Mouse (Mus musculus): ENCODE results near the gene Mettl21a. TPM values are rescaled to one million over a fixed set of nuclear protein-coding genes. Genes with fewer than 3 reads are reported as not detected.
A peak's percentile ranks its signal among the peaks of the same experiment; 100 is the strongest.

Mettl21a gene
- polyA plus RNA-seq, 1 experiment from 2014 or later, result 21.5 TPM

- Histone ChIP-seq H3K4me3 (ENCODE audit: low read length) (no peak overlapping the region), H3K27ac (ENCODE audit: low read length) (no peak overlapping the region), H3K36me3 (ENCODE audit: insufficient read depth, low read length) (no peaks in the 10 kb centered on the region), H3K4me1 (ENCODE audit: insufficient read depth, low read length) (no peaks in the 10 kb centered on the region), H3K9me3 (ENCODE audit: low read length) (no peaks in the 10 kb centered on the region), H3K27me3 (ENCODE audit: insufficient read depth, low read length) (no peaks in the 10 kb centered on the region), H3K4me2 (replicated peaks; ENCODE audit: low read depth, low read length) (no peak overlapping the region), H3K9ac (replicated peaks; ENCODE audit: low read length) (no peak overlapping the region)
- 87% methylated on average over 6 of the region's 6 CpGs for WGBS
- no peak for ATAC-seq (ENCODE audit: low FRiP score, low TSS enrichment)
Measured at GRCm38 (mm10) chr1:64639279-64639678, 22.2 kb upstream of the Mettl21a start.

- Histone ChIP-seq H3K9me3 (ENCODE audit: low read length) (no peaks in the 10 kb centered on the region), H3K4me2 (replicated peaks; ENCODE audit: low read depth, low read length) (no peak overlapping the region), H3K27me3 (ENCODE audit: insufficient read depth, low read length) (no peaks in the 10 kb centered on the region), H3K4me3 (ENCODE audit: low read length) (no peak overlapping the region), H3K36me3 (ENCODE audit: insufficient read depth, low read length) (no peaks in the 10 kb centered on the region), H3K27ac (ENCODE audit: low read length) (no peak overlapping the region), H3K9ac (replicated peaks; ENCODE audit: low read length) (no peak overlapping the region), H3K4me1 (ENCODE audit: insufficient read depth, low read length) (no peaks in the 10 kb centered on the region)
- no peak for ATAC-seq (ENCODE audit: low FRiP score, low TSS enrichment)
- whole genome bisulfite sequencing, result 40% methylated on average over 2 of the region's 2 CpGs
Measured at GRCm38 (mm10) chr1:64635624-64636023, 18.6 kb upstream of the Mettl21a start.

DNA sequence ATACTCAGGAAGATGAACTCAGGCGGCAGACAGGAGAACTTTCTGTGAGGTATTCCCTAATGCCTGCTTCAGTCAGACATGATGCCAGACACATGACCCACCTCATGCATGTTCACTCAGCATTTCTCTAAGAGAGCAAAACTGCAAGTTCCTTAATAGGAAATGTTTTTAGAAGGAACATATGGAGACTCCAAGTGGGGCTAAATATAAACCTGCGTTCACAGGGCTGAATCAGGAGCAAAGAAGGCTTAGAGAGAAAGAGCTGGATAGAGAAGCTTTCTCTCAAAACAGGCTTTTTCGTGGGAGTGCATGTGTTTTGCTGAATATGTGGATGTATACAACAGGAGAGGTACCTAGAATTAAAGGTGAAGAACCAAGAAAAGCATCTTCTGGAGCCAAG, 16.2 kb upstream of the Mettl21a start:
- Histone ChIP-seq H3K27me3 (ENCODE audit: insufficient read depth, low read length) (no peaks in the 10 kb centered on the region), H3K4me3 (ENCODE audit: low read length) (no peak overlapping the region), H3K36me3 (ENCODE audit: insufficient read depth, low read length) (no peaks in the 10 kb centered on the region), H3K4me1 (ENCODE audit: insufficient read depth, low read length) (no peaks in the 10 kb centered on the region), H3K27ac (ENCODE audit: low read length) (no peak overlapping the region), H3K9me3 (ENCODE audit: low read length) (no peaks in the 10 kb centered on the region), H3K9ac (replicated peaks; ENCODE audit: low read length) (no peak overlapping the region), H3K4me2 (replicated peaks; ENCODE audit: low read depth, low read length) (no peak overlapping the region)
- no peak for ATAC-seq (ENCODE audit: low FRiP score, low TSS enrichment)
- 87% methylated on average over 3 of the region's 3 CpGs for WGBS

DNA sequence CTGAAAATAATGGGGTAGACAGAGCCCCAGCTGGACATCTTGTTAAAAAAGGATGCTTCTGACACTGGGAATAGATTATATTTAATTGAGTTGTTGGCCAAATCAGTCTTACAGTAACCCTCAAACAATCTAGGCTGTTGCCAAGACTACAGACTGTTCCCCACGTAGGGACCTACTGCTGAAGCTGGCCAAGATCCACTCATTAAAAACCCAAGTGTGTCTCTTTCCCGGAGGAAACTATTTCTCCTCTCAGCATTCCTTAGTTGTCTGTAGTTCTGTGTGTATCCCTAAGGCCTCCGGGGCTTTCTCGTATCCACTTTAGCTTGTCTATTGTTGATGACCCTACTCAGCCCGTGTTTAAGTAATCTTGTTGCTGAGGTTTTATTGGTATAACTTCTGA, 14.5 kb upstream of the Mettl21a start:
- Histone ChIP-seq H3K27me3 (ENCODE audit: insufficient read depth, low read length) (no peaks in the 10 kb centered on the region), H3K36me3 (ENCODE audit: insufficient read depth, low read length) (no peaks in the 10 kb centered on the region), H3K9ac (replicated peaks; ENCODE audit: low read length) (no peak overlapping the region), H3K9me3 (ENCODE audit: low read length) (no peaks in the 10 kb centered on the region), H3K4me3 (ENCODE audit: low read length) (no peak overlapping the region), H3K4me2 (replicated peaks; ENCODE audit: low read depth, low read length) (no peak overlapping the region), H3K27ac (ENCODE audit: low read length) (no peak overlapping the region), H3K4me1 (ENCODE audit: insufficient read depth, low read length) (no peaks in the 10 kb centered on the region)
- 72% methylated on average over 5 of the region's 5 CpGs for WGBS
- no peak for ATAC-seq (ENCODE audit: low FRiP score, low TSS enrichment)

DNA sequence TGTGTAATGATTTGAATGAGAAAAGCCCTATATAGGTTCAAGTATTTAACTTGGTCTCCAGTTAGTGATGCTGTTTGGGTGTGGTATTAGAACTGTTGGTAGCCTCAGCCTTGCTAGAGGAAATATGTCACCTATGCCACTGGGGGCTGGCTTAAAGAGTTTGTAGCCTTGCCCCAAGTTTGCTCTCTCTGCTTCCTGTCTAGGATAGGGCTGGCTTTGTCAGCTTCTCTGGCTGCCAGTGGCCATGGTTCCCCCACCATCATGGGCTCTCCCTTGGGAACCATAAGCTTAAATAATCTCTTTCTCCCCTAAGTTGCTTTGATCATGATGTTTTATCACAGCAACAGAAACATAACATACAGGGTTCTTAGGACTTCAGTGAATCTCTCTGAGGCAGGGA, 8.2 kb upstream of the Mettl21a start:
- no peaks in the 10 kb centered on the region for H3K9me3 ChIP-seq (ENCODE audit: low read length)
- H3K27me3 ChIP-seq (ENCODE audit: insufficient read depth, low read length), result no peaks in the 10 kb centered on the region
- H3K9ac ChIP-seq (replicated peaks; ENCODE audit: low read length), result no peak overlapping the region
- H3K4me2 ChIP-seq (replicated peaks; ENCODE audit: low read depth, low read length), result no peak overlapping the region
- H3K4me3 ChIP-seq (ENCODE audit: low read length), result no peak overlapping the region
- H3K36me3 ChIP-seq (ENCODE audit: insufficient read depth, low read length), result no peaks in the 10 kb centered on the region
- ATAC-seq (ENCODE audit: low FRiP score, low TSS enrichment), result no peak
- H3K27ac ChIP-seq (ENCODE audit: low read length), result no peak overlapping the region
- H3K4me1 ChIP-seq (ENCODE audit: insufficient read depth, low read length), result peaks cover 11% of the 10 kb centered on the region; the same call in 1 of the 2 replicates

- no peaks in the 10 kb centered on the region for H3K27me3 ChIP-seq (ENCODE audit: insufficient read depth, low read length)
- no peak overlapping the region for H3K4me2 ChIP-seq (replicated peaks; ENCODE audit: low read depth, low read length)
- H3K27ac ChIP-seq (ENCODE audit: low read length), result no peak overlapping the region
- WGBS, result 49% methylated on average over 12 of the region's 12 CpGs
- no peak overlapping the region for H3K9ac ChIP-seq (replicated peaks; ENCODE audit: low read length)
- H3K9me3 ChIP-seq (ENCODE audit: low read length), result no peaks in the 10 kb centered on the region
- no peaks in the 10 kb centered on the region for H3K36me3 ChIP-seq (ENCODE audit: insufficient read depth, low read length)
- peaks cover 13% of the 10 kb centered on the region; the same call in 1 of the 2 replicates for H3K4me1 ChIP-seq (ENCODE audit: insufficient read depth, low read length)
- ATAC-seq (ENCODE audit: low FRiP score, low TSS enrichment), result no peak
- H3K4me3 ChIP-seq (ENCODE audit: low read length), result no peak overlapping the region
Measured at GRCm38 (mm10) chr1:64623558-64624435, 6.8 kb upstream of the Mettl21a start.

GRCm38 (mm10) chr1:64621116-64621515, 4.1 kb upstream of the Mettl21a start:
- Histone ChIP-seq H3K4me2 (replicated peaks; ENCODE audit: low read depth, low read length) (no peak overlapping the region), H3K27me3 (ENCODE audit: insufficient read depth, low read length) (no peaks in the 10 kb centered on the region), H3K4me3 (ENCODE audit: low read length) (no peak overlapping the region), H3K27ac (ENCODE audit: low read length) (no peak overlapping the region), H3K36me3 (ENCODE audit: insufficient read depth, low read length) (no peaks in the 10 kb centered on the region), H3K4me1 (ENCODE audit: insufficient read depth, low read length) (peaks cover 28% of the 10 kb centered on the region), H3K9me3 (ENCODE audit: low read length) (no peaks in the 10 kb centered on the region), H3K9ac (replicated peaks; ENCODE audit: low read length) (no peak overlapping the region)
- WGBS, result 88% methylated on average over 5 of the region's 5 CpGs
- no peak for ATAC-seq (ENCODE audit: low FRiP score, low TSS enrichment)

- peak overlapping the region; percentile 79 for H3K4me3 ChIP-seq (ENCODE audit: low read length)
- no peak for ATAC-seq (ENCODE audit: low FRiP score, low TSS enrichment)
- 48% methylated on average over 3 of the region's 3 CpGs for WGBS
- peak overlapping the region; percentile 67 for H3K4me2 ChIP-seq (replicated peaks; ENCODE audit: low read depth, low read length)
- H3K27ac ChIP-seq (ENCODE audit: low read length), result no peak overlapping the region
- H3K36me3 ChIP-seq (ENCODE audit: insufficient read depth, low read length), result no peaks in the 10 kb centered on the region
- H3K9ac ChIP-seq (replicated peaks; ENCODE audit: low read length), result peak overlapping the region; percentile 93
- no peaks in the 10 kb centered on the region for H3K9me3 ChIP-seq (ENCODE audit: low read length)
- peaks cover 27% of the 10 kb centered on the region for H3K4me1 ChIP-seq (ENCODE audit: insufficient read depth, low read length)
- no peaks in the 10 kb centered on the region for H3K27me3 ChIP-seq (ENCODE audit: insufficient read depth, low read length)
Measured at GRCm38 (mm10) chr1:64618226-64618625, 1.2 kb upstream of the Mettl21a start.

DNA sequence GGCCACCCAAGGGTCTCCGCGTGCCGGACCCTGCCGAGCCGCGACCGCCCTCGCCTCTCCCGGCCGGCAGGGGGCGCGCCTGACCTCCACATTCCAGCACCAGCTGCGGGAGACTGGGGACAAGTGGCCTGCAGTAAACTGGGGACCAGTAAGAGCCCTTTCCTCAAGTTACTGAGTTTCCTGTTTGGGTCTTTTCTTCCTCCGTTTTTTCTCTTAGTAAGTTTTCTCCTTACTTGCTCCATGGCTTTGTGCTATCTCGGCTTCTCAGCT, 608 bp upstream of the Mettl21a start:
- ATAC-seq (ENCODE audit: low FRiP score, low TSS enrichment), result peak; percentile 91
- peak overlapping the region; percentile 93 for H3K9ac ChIP-seq (replicated peaks; ENCODE audit: low read length)
- WGBS, result under 1% methylated on average over 15 of the region's 15 CpGs

DNA sequence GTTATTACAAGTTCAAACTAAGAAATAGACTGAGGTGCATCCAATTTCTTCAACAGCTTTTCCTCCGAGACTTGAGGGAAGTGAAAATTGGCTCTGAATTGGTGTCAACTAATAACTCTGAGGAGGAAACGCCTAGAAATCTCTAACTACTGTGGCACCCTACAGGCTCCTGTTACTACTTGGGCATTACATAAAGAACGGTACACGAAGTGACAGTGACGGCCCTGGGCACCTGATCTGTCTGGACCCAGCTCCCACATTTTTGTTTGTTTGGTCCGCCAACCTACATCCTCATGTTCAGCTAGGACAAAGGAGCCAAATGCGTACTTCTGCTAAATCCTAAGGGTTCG, 536 bp downstream of the Mettl21a start:
- Histone ChIP-seq H3K9ac (replicated peaks; ENCODE audit: low read length) (peak overlapping the region; percentile 93), H3K36me3 (ENCODE audit: insufficient read depth, low read length) (peaks cover 3% of the 10 kb centered on the region; the same call in 1 of the 2 replicates), H3K27me3 (ENCODE audit: insufficient read depth, low read length) (no peaks in the 10 kb centered on the region), H3K4me1 (ENCODE audit: insufficient read depth, low read length) (peaks cover 27% of the 10 kb centered on the region), H3K27ac (ENCODE audit: low read length) (peak overlapping the region; percentile 97), H3K9me3 (ENCODE audit: low read length) (no peaks in the 10 kb centered on the region), H3K4me3 (ENCODE audit: low read length) (peak overlapping the region; percentile 79), H3K4me2 (replicated peaks; ENCODE audit: low read depth, low read length) (peak overlapping the region; percentile 67)
- no peak; the same call in 1 of the 2 replicates for ATAC-seq (ENCODE audit: low FRiP score, low TSS enrichment)
- 3% methylated on average over 8 of the region's 8 CpGs for WGBS

More for the DNA sequence above, 608 bp upstream of the Mettl21a start:
- no peaks in the 10 kb centered on the region for H3K27me3 ChIP-seq (ENCODE audit: insufficient read depth, low read length)
- peak overlapping the region; percentile 79 for H3K4me3 ChIP-seq (ENCODE audit: low read length)
- peak overlapping the region; percentile 67 for H3K4me2 ChIP-seq (replicated peaks; ENCODE audit: low read depth, low read length)
- peaks cover 2% of the 10 kb centered on the region; the same call in 1 of the 2 replicates for H3K36me3 ChIP-seq (ENCODE audit: insufficient read depth, low read length)
- H3K27ac ChIP-seq (ENCODE audit: low read length), result peak overlapping the region; percentile 97
- peaks cover 27% of the 10 kb centered on the region for H3K4me1 ChIP-seq (ENCODE audit: insufficient read depth, low read length)
- no peaks in the 10 kb centered on the region for H3K9me3 ChIP-seq (ENCODE audit: low read length)
